Mouse (Mus musculus): ENCODE measurements at regions not wholly inside any gene's neighbourhood (a gene's known extent, or its start where the extent isn't known, plus 50 kb on each side); places are given as distances from the start of the nearest gene placed in this dataset.

GRCm38 (mm10) chr6:99904607-99905006 is 178.4 kb upstream of the Prok2 start:
- TF ChIP-seq CTCF (IDR thresholded peaks at IDR 0.05; ENCODE audit: control insufficient read depth, insufficient read depth, insufficient read length) (no peak), CEBPB (IDR thresholded peaks at IDR 0.05; ENCODE audit: low read depth) (no peak), USF1 (IDR thresholded peaks at IDR 0.05; ENCODE audit: low read depth) (no peak), MAX (IDR thresholded peaks at IDR 0.05) (no peak), FOSL1 (IDR thresholded peaks at IDR 0.05; ENCODE audit: insufficient read depth, low read length, poor library complexity, severe bottlenecking) (no peak), MYOD1 (IDR thresholded peaks at IDR 0.05; ENCODE audit: control insufficient read depth, insufficient read length, low read depth) (no peak)

All from C2C12 (cell line).